Mouse (Mus musculus): ENCODE measurements at regions not wholly inside any gene's neighbourhood (a gene's known extent, or its start where the extent isn't known, plus 50 kb on each side); places are given as distances from the start of the nearest gene placed in this dataset.

DNA sequence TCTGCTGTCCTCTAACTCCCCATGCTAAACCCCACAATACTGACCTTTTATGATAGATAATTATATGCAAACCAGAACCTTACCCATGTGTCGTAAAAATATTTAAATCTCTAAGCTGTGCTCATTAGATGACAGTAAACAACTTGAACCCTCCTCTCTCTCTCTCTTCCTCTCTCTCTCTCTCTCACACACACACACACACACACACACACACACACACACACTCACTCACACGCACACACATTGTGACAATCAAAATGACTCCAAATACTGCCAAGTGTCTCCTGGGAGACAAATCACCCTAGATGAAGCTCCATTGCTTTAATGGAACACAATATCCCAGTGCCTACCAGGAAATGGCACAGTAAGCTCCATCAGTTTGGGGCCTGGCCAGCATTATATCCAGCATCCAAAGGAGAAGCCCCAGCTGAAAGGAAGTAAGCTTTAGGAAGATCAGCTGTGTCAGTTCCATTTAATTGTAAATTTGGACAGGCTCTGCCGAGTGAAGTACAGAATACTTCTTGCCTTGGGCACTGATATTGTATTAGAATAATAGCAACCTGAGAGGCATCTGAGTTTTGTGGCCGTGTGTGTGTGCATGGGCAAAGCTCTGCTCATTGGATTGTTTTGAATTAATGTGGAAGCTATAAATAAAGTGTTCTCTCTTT, 220.7 kb downstream of the Fam84b start:
- in situ Hi-C loops (cut with MboI, MseI), result no loop called here

- in situ Hi-C loops (cut with MboI, MseI), result no loop called here
These were observed 222.7 kb downstream of the Fam84b start for GRCm38 (mm10) chr15:60630756-60631402.

GRCm38 (mm10) chr15:60618801-60619200, 234.8 kb downstream of the Fam84b start:
- in situ Hi-C loops (cut with MboI, MseI), result no loop called here

DNA sequence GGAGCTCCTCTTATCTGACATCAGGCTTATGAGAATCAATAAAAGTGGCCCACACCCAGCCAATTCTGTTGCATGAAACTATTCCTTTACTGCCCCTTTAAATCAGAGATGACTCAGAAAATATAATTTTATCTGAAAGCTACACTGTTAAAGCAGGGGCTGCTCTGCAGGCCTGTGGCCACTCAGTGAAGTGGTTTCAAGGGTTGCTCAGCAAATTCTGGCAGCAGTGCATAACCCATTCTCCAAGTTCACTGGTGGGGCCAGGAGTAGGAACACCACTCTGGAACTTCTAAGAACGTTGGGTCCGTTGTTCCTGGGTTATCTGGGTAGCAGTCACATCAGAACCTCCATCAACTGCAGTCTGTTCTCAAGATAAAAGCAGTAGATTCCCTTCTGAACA, 236.2 kb downstream of the Fam84b start:
- in situ Hi-C loops (cut with MboI, MseI), result no loop called here

DNA sequence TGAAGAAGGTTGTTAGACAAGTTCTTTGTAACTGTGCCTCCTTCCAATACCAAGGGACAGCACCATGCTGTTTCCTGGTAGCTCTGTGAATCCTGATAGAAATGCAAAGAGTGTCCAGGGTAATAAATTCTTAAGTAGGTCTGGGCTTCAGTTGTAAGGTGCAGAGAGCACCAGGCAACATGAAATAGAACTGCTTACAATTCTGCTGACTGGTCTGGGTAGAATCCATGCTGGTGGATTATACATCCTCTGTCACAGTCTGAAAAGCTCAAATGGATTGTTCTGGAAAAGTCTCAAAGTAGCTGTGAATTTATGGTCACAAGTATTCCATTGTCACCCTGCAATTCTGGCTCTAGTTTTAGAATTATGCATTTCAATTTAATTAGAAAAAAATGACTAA, 251.7 kb downstream of the Fam84b start:
- in situ Hi-C loops (cut with MboI, MseI), result no loop called here

DNA sequence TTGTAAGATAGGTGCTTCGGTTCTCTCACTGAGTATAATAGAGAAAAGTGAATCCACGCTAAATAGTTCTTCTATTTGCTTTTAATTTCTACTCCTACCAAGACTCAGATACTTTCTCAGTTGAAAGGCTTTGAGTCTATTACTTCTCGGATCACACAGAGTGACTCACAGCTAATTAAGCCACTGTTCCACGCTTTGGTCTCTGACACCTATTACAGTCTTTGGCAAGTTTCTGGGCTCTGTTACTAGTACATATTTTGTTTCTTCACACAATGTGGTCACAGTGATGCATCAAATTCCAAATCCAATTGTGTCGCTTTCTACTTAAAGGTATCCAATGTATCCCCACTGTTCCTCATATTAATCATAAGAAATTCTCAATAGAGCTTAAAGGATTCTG, 276.5 kb downstream of the Fam84b start:
- in situ Hi-C loops (cut with MboI, MseI), result loop anchor here (25.0 kb wide), 1 partner anchor 890 kb away; no protein-coding TSS in a partner anchor

GRCm38 (mm10) chr15:60566267-60566666, 287.3 kb downstream of the Fam84b start:
- in situ Hi-C loops (cut with MboI, MseI), result no loop called here

DNA sequence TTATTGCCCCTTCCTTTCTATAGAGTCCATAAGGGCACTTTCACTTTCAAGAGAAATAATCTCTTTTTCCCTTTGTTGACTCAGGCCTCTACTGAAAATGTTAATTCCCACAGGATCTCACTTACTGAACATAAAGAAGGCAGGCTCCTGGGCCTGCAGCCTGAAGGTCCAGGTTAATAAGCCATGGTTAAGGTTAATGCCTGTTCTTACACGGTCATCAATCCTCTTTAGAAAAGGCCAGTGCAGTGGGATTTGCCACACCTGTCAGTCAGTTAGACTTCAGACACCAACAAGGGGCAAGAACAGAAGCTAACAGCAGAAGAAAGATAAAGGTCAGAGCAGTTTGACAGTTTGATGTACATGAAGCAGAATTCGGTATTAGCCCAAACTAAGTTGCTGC, 288.6 kb downstream of the Fam84b start:
- in situ Hi-C loops (cut with MboI, MseI), result no loop called here

GRCm38 (mm10) chr15:60560641-60561040, 292.9 kb downstream of the Fam84b start:
- in situ Hi-C loops (cut with MboI, MseI), result no loop called here

- in situ Hi-C loops (cut with MboI, MseI), result no loop called here
These were observed 297.9 kb downstream of the Fam84b start for GRCm38 (mm10) chr15:60555691-60556090.

- in situ Hi-C loops (cut with MboI, MseI), result no loop called here
These were observed 299.0 kb downstream of the Fam84b start for GRCm38 (mm10) chr15:60554587-60554986.

DNA sequence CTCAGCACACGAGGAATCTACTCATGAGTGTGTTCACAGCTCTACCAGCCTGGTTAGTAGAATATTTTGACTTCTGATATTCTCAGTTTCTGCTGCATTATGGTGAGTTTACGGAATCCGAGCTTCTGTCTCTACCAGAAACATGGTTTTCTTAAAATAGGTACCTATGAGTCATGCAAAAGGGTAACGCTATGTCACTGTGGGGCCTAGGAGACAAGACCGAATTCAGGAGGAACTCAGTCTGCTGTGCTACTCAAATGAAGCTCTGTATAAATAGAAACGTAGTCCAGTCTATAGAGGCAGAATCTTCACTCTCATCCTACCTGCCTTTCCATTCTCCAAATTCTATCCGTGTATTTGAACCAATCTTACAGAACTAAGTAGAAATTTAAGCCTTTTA, 305.5 kb downstream of the Fam84b start:
- in situ Hi-C loops (cut with MboI, MseI), result no loop called here

DNA sequence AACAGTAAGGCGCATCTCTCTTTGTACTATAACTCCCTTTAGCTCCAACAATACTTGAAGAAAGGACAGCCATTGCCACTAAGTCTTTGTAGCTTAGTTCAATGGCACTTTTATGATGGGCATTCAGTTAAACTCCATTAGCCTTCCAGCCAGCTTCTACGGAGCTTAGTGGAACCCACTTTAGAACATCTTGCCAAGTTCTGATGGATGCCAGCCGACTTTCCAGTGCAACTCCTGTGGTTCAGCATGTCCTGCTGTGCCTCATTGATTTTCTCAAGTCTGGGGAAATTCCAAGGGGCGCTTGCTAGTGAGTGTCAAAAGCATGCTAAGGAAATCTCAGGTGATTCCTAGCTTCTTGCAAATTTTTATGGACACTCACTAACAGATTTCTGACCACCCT, 316.4 kb downstream of the Fam84b start:
- in situ Hi-C loops (cut with MboI, MseI), result no loop called here

DNA sequence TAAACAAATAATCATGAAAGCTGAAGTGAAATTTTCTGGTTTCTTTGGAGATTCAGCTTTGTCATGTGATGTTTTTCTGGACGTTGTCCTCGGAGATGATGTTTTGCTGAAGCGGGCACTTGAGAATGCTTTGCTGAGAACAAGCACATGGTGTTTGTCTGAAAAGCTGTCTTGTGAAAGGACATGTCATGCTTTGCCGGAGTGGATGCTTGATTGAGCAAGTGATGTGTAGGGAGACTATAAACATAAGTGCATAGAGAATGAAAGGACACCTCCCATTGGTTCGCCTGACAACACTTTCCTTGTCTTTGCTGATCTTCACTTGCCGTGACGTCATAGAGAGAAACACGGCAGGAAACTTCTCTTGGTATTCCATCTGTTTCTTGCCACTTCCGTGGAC, 318.9 kb downstream of the Fam84b start:
- in situ Hi-C loops (cut with MboI, MseI), result no loop called here

- in situ Hi-C loops (cut with MboI, MseI), result no loop called here
These were observed 336.8 kb downstream of the Fam84b start for GRCm38 (mm10) chr15:60516810-60517209.

- in situ Hi-C loops (cut with MboI, MseI), result no loop called here
These were observed 376.7 kb downstream of the Fam84b start for GRCm38 (mm10) chr15:60476755-60477310.

GRCm38 (mm10) chr15:60475086-60475485, 378.5 kb downstream of the Fam84b start:
- in situ Hi-C loops (cut with MboI, MseI), result no loop called here

DNA sequence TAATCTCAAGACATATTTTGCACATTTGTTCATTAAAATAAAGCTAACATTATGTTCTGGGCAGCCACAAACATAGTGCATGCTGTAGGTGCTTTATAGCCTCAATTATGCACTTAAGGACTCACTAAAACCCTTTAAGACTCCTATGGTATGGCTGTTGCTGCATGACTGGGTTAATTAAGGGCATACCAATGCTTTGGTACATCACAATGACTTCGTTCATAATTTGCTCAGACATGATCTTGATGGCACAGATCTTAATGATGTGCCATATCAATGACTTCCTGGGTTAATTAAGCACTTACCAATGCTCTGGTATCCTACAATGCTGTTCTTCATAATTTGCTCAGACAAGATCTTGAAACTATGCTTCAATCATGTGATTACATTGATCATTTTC, 415.5 kb upstream of the 4933412E24Rik start:
- in situ Hi-C loops (cut with MboI, MseI), result no loop called here

DNA sequence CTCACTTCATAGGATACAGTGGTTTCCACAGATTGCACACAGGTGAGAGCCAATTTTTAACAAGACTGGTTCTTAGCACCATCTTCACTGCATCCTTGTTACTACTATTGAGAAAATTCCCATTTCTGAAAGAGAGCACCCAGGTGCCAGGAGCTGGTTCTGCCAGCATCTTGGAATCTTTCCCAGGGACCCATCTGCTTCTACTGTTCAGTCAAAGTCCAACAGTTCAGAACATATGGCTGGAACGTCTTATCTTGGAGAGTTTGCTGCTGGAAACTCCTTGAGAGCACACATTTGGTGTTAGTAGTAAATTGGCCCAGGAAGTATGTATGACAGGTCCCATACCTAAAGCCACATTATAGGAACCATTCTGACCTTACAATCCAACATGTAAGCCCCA, 402.7 kb upstream of the 4933412E24Rik start:
- in situ Hi-C loops (cut with MboI, MseI), result no loop called here

DNA sequence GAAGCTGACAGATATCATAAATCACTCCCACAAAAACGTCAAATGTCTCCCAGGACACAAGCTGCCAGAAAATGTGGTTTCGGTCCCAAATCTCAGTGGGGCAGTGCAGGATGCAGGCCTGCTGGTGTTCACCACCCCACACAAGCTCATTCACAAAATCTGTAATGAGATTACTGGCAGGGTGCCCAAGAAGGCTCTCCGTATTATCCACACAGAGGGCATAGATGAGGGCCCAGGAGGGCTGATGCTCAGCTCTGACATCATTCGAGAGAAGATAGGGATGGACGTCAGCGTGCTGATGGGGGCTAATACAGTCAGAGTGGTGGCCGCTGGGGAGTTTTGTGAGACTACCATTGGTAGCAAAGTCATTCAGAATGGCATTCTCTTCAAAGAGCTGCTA, 375.9 kb upstream of the 4933412E24Rik start:
- in situ Hi-C loops (cut with MboI, MseI), result no loop called here

DNA sequence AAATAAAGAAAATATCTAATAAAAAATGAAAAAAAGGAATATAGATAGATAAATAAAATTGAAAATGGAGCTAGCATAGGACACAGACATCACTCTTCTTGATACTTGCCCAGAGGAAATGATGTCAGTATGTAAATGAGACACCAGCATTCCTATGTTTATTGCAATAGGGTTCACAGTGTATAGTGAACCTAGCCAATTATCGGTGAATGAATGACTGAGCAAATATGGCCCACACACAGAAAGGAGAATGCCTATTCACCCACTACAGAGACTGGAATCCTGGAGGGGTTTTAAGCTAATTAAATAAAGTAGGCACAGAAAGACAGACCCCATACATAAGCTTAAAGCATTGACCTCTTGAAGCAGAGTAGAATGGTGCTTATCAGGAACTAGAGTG, 373.9 kb upstream of the 4933412E24Rik start:
- in situ Hi-C loops (cut with MboI, MseI), result no loop called here

GRCm38 (mm10) chr15:60387962-60388361, 371.5 kb upstream of the 4933412E24Rik start:
- in situ Hi-C loops (cut with MboI, MseI), result loop anchor here (5.0 kb wide), 1 partner anchor 34 kb away; no protein-coding TSS in a partner anchor
